22 mouse cellular contexts compared by ENCODE assay signal in genomic region chr2:52835726-52836125, GRCm38 (mm10). TPM values are rescaled to one million over a fixed set of nuclear protein-coding genes. Genes with fewer than 3 reads are reported as not detected.
DNase-seq lines count a peak whose midpoint lies in the region.
"Had no signal": no experiment of that assay in that cellular context is flagged by ENCODE, and none has a peak within 500 bp of the region (broad histone marks: within the 10 kb centered on the region; RNA-seq: fewer than 3 reads in every experiment).

No protein-coding gene starts in this region.

- peak; percentile 63 for DNase-seq in adrenal gland, adult 2 months
- no peak for DNase-seq in adrenal gland, adult 18-20 months (ENCODE audit: low spot score in 2 of 2)
- DNase-seq in testis, postnatal 14 days (ENCODE audit: low spot score): peak; percentile 41
- no peak for DNase-seq in testis, postnatal 10 days (ENCODE audit: low spot score)
- peak; percentile 38 for DNase-seq in adrenal gland, postnatal 14 days
- peak; percentile 2 for DNase-seq in skeletal muscle tissue, adult 2 months (ENCODE audit: low read depth, low spot score)
- DNase-seq in cerebellum, postnatal 4 days (ENCODE audit: low spot score in 2 of 2): no peak
- DNase-seq in frontal cortex, postnatal 36 days (ENCODE audit: low spot score in 2 of 2): no peak
- DNase-seq: B cell, adult 2 months; cerebellum, adult 11 months; cerebellum, adult 2 months; cerebellum, adult 9-11 months; cerebellum, postnatal 25 days; embryo, embryonic 11 days; gastrocnemius, adult 2 months; gastrocnemius, postnatal 14 days; heart, adult 18-20 months; heart, postnatal 14 days; heart, postnatal 4 days; kidney, adult 18-20 months had no signal

RNA-seq across cellular contexts. Expression of gene Fmnl2, which starts 21.9 kb away (rescaled TPM):
- 10 to 100 TPM; 17.1 to 26.9 TPM for total RNA-seq in adrenal gland, adult 2 months (2021)
- 2.3 and 2.9 TPM in 2 replicates for polyA plus RNA-seq in adrenal gland, adult 2 months (2012; rRNA removed)
- total RNA-seq in adrenal gland, adult 18-20 months (2021): 10 to 100 TPM; 19.8 to 31.1 TPM
- 15.6 and 21.0 TPM in 2 replicates for total RNA-seq in adrenal gland, postnatal 14 days (2021)
- total RNA-seq: G1E had no signal
- polyA plus RNA-seq: erythroblast, embryonic 14.5 days; G1E had no signal

Comparison
In these comparisons a context has a peak if more than half of its experiments do, and no peak if none do; other contexts are left out.
1. DNase-seq: peak in adrenal gland, adult 2 months (single experiment), testis, postnatal 14 days (single experiment), adrenal gland, postnatal 14 days (single experiment) and skeletal muscle tissue, adult 2 months (single experiment); none in adrenal gland, adult 18-20 months (0 of 2), testis, postnatal 10 days (single experiment), cerebellum, postnatal 4 days (0 of 2) and frontal cortex, postnatal 36 days (0 of 2).